Mouse (Mus musculus): ENCODE results near the gene Lbx1. TPM values are rescaled to one million over a fixed set of nuclear protein-coding genes. Genes with fewer than 3 reads are reported as not detected.
A peak's percentile ranks its signal among the peaks of the same experiment; 100 is the strongest.

Gene Lbx1
- total RNA-seq, 1 experiment from 2014 or later, result not detected

DNA sequence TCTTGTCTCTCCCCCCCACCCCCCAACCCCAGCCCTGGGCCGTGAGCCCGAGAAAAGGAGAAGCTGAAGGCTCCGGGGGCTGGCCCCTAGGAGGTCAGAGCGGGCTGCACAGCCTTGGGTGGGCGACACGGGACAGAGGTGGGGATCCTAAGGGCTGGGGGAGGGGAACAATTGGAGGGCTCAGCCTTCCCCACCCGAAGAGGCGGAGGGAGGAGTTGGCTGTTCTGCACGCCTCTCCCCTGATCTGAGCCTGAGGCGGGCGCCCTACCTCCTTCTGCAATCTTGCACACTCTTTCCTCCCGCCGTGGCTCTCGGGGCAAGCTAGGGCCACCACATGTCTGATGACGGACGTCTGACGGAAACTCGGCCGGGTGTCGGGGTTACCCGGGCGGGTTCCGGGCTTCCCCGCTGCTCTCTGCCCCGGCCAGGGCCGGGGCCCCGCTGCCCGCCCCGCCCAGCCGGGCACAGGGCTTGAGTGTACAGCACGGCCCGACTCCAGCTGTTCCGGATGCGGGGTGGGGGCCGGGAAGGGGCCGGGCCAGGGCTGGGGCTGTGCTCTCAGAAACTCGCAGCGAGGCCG lies 841 bp upstream of the Lbx1 start:
- ATAC-seq (replicated peaks in 1 of 2; ENCODE audit: insufficient read depth in 1 of 2, low FRiP score in 2 of 2, low TSS enrichment in 1 of 2, low read depth in 1 of 2, poor library complexity in 2 of 2, severe bottlenecking in 2 of 2), result peak; percentile 69 to 78

GRCm38 (mm10) chr19:45235331-45235741 lies 276 bp downstream of the Lbx1 start:
- ATAC-seq (replicated peaks in 1 of 2; ENCODE audit: insufficient read depth in 1 of 2, low FRiP score in 2 of 2, low TSS enrichment in 1 of 2, low read depth in 1 of 2, poor library complexity in 2 of 2, severe bottlenecking in 2 of 2), result no peak

- ATAC-seq (replicated peaks in 1 of 2; ENCODE audit: insufficient read depth in 1 of 2, low FRiP score in 2 of 2, low TSS enrichment in 1 of 2, low read depth in 1 of 2, poor library complexity in 2 of 2, severe bottlenecking in 2 of 2), result no peak
These were observed 811 bp downstream of the Lbx1 start for GRCm38 (mm10) chr19:45234771-45235231.

GRCm38 (mm10) chr19:45234191-45234770 lies 1.3 kb downstream of the Lbx1 start:
- no peak for ATAC-seq (replicated peaks in 1 of 2; ENCODE audit: insufficient read depth in 1 of 2, low FRiP score in 2 of 2, low TSS enrichment in 1 of 2, low read depth in 1 of 2, poor library complexity in 2 of 2, severe bottlenecking in 2 of 2)

DNA sequence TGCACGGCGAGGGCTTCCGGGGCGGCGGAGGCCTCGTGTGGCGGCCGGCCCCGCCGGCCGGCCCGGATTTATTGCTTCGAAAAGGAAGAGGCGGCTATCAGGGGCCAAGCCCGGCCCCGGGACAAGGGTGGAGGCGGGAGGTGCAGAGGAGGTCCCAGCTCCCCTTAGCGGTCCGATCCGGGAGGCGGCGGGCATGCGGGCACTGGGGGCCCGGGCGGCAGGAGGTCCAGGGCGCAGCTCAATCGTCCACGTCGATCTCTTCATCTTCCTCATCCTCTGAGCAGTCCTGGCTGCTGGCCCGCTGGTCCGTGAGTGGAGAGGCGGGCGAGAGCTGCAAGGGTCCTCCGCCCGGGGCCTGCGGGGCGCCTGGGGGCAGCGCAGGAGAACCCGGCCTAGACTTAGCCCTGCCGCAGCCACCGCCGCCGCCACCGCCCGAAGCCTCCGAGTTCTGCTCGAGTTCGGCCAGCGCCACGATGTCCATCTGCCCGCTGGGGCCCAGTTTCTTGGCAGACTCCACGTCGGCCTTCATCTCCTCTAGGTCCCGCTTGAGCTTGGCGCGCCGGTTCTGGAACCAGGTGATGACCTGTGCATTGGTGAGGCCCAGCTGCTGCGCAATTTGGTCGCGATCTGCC lies 2.0 kb downstream of the Lbx1 start:
- no peak for ATAC-seq (replicated peaks in 1 of 2; ENCODE audit: insufficient read depth in 1 of 2, low FRiP score in 2 of 2, low TSS enrichment in 1 of 2, low read depth in 1 of 2, poor library complexity in 2 of 2, severe bottlenecking in 2 of 2)

DNA sequence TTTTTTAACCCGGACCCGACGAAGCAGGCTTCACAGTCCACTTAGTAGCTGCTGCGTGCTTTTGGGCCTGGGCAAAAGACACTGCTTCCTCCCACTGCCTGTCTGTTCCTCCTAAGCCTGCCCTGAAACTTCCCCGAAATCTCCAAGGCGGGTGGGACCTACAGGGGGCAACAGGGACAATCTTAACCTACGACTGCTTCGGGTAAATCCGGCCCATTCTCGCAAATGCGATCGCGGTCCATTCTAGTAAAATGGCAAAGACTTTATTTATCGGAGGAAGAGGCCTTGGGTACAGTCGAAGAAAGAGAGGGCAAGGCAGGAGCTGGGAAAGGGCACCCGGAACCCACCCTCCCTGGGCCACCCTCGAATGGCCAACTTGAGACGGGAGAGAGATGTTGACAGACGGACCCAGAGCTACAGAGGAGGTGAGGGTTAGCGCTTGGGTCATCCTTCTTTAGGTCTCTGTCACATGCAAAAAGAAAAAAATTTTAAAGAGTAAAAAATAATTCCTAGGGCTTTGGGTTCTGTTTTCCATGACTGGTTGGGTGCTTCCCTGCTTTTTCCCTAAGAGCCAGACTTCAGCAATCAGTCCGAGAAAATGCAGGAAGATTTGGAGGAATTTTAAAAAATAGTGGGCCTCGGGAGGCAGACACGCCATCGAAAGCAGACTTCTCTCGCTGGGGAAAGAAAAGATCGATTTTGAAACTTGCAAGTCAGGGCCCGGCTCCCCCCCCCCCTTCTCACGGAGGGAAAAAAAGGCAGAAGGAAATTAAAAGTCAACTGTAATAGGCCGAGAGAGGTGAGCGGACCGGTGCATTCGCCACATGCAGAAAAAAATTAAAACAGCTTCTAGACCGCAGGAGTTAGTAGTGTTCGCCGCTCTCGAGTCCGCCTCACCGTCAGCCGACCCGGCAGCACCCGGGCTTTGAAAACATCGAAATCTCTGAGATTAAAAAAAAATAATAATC lies 2.9 kb downstream of the Lbx1 start:
- ATAC-seq (replicated peaks in 1 of 2; ENCODE audit: insufficient read depth in 1 of 2, low FRiP score in 2 of 2, low TSS enrichment in 1 of 2, low read depth in 1 of 2, poor library complexity in 2 of 2, severe bottlenecking in 2 of 2), result no peak

- no peak for ATAC-seq (replicated peaks in 1 of 2; ENCODE audit: insufficient read depth in 1 of 2, low FRiP score in 2 of 2, low TSS enrichment in 1 of 2, low read depth in 1 of 2, poor library complexity in 2 of 2, severe bottlenecking in 2 of 2)
These were observed 3.6 kb downstream of the Lbx1 start for GRCm38 (mm10) chr19:45232036-45232410.

DNA sequence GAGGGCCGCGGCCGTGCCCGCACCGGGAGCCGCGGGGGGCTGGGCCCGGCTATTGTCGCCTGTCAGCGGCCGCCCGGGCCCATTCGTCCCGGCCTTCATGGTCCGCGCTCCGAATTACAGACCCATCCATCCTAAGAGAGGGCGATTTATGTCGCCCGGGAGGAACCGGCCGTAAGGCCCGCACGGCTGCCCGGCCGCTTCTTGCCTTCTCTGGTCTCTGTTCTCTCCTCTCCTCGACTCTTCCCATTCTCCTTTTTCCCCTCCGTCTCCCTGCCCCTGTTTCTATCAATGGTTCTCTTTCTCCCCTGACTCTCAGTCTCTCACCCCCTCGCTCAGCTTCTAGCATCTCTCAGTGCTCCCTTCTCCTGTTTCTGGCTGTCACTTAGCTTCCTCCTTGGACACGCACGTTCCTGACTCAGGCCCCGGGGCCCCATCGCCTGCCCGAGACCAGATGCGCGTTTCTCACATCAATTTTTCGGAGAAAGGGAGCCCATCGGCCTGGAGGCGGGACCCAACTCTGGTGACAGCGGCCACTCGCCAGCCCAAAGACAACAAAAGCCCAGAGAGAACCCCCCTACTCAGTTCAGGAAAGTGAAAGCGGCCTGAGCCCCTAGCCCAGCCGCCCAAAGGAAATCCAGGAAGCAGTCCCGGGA lies 4.1 kb downstream of the Lbx1 start:
- ATAC-seq (replicated peaks in 1 of 2; ENCODE audit: insufficient read depth in 1 of 2, low FRiP score in 2 of 2, low TSS enrichment in 1 of 2, low read depth in 1 of 2, poor library complexity in 2 of 2, severe bottlenecking in 2 of 2), result no peak

GRCm38 (mm10) chr19:45230848-45231382 lies 4.7 kb downstream of the Lbx1 start:
- ATAC-seq (replicated peaks in 1 of 2; ENCODE audit: insufficient read depth in 1 of 2, low FRiP score in 2 of 2, low TSS enrichment in 1 of 2, low read depth in 1 of 2, poor library complexity in 2 of 2, severe bottlenecking in 2 of 2), result no peak

DNA sequence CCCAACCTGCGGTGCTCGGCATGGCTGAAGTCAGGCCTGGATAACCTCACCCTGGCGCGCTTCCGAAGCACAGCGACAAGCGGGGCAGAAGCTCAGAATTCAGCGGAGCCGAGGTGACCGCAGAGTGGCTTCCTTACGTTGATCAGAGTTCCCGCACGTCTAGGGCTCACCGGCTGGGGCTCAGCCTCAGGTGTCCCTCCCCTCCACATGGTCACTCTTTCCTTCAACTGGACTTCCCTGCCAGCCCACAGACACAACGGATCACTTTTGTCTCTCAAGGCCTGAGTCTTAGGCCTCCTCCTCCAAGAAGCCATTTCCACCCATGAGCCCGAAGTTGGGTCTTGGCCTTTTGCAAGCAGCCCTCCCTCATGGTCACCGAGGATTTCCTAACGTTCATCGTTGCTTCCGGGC lies 5.4 kb downstream of the Lbx1 start:
- no peak for ATAC-seq (replicated peaks in 1 of 2; ENCODE audit: insufficient read depth in 1 of 2, low FRiP score in 2 of 2, low TSS enrichment in 1 of 2, low read depth in 1 of 2, poor library complexity in 2 of 2, severe bottlenecking in 2 of 2)

- peak in 1 of 2 experiments; percentile 56; a peak in 1 of 4 replicates for ATAC-seq (replicated peaks in 1 of 2; ENCODE audit: insufficient read depth in 1 of 2, low FRiP score in 2 of 2, low TSS enrichment in 1 of 2, low read depth in 1 of 2, poor library complexity in 2 of 2, severe bottlenecking in 2 of 2)
These were observed 6.1 kb downstream of the Lbx1 start for GRCm38 (mm10) chr19:45229378-45230135.

DNA sequence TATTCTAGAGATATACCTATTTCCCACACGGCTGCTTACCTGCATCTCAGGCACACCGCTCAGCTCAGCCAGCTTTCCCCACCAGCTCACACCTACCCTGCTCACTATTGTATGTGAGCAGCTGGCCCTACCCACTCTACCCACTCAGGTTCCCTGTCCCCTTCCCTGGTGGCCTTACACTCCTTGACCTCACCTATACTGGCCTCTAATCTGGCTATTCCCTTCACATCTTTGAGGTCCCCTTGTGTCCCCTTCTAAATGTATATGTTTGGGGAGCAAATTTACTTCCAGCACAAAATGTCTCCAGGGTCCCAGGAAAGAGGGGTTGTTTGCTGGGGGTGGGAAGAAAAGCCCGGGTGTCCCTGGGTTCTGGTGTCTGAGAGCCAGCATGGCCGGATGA lies 6.8 kb downstream of the Lbx1 start:
- ATAC-seq (replicated peaks in 1 of 2; ENCODE audit: insufficient read depth in 1 of 2, low FRiP score in 2 of 2, low TSS enrichment in 1 of 2, low read depth in 1 of 2, poor library complexity in 2 of 2, severe bottlenecking in 2 of 2), result no peak

- ATAC-seq (replicated peaks in 1 of 2; ENCODE audit: insufficient read depth in 1 of 2, low FRiP score in 2 of 2, low TSS enrichment in 1 of 2, low read depth in 1 of 2, poor library complexity in 2 of 2, severe bottlenecking in 2 of 2), result no peak
These were observed 7.5 kb downstream of the Lbx1 start for GRCm38 (mm10) chr19:45228097-45228496.

- no peak for ATAC-seq (replicated peaks in 1 of 2; ENCODE audit: insufficient read depth in 1 of 2, low FRiP score in 2 of 2, low TSS enrichment in 1 of 2, low read depth in 1 of 2, poor library complexity in 2 of 2, severe bottlenecking in 2 of 2)
These were observed 7.9 kb downstream of the Lbx1 start for GRCm38 (mm10) chr19:45227671-45228070.

- no peak for ATAC-seq (replicated peaks in 1 of 2; ENCODE audit: insufficient read depth in 1 of 2, low FRiP score in 2 of 2, low TSS enrichment in 1 of 2, low read depth in 1 of 2, poor library complexity in 2 of 2, severe bottlenecking in 2 of 2)
These were observed 8.6 kb downstream of the Lbx1 start for GRCm38 (mm10) chr19:45227049-45227448.

DNA sequence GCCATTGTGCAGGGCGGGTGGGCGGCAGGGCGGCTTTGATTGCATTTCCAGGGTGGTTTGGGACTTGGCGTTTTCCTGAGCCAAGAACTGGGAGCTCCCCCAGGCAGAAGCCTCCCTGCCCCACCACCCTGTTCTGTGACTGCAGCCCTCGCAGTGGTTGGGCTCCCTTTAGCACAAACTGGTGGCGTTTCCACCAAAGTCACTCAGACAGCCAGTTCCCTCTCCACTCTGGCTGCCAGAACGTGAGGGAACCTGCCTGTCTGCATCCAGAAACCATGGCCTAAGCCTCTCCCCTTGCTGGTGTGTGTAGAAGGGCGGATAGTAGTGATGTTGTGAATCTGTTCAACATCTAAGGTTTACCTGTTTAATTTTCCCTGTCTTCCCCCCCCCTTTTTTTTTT lies 9.4 kb downstream of the Lbx1 start:
- no peak for ATAC-seq (replicated peaks in 1 of 2; ENCODE audit: insufficient read depth in 1 of 2, low FRiP score in 2 of 2, low TSS enrichment in 1 of 2, low read depth in 1 of 2, poor library complexity in 2 of 2, severe bottlenecking in 2 of 2)

Measured in hematopoietic stem cell, adult 5-6 weeks (primary cell).